Mouse (Mus musculus) fat pad, adult 2 months (tissue): ENCODE measurements around the gene 1810049J17Rik.

Experiments used
- DNase-seq: peaks from one replicate; pipeline ENCODE4 v3.0.0-alpha.2; 2011; ENCODE audit warnings: low read depth, low spot score; ENCODE audit errors: extremely low read depth

The 1810049J17Rik gene

DNA sequence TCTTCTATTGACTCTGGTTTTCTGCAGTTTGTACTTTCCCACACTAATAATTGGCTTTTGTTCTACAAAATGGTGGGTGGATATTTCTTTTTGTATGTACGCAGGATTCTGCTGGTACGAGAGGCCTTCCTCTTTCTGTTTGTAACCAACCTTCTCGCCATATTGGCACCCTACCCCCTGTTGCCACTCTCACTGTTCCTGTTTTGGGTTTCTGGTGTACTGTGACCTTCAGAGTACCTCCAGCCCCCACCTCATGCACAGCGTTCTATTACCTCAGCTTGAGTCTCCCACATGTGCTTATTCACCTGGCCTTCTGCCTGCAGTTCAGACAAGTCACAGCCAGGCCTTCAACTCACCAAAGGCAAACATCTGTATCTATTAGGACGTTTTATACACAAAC is 28.1 kb upstream of the 1810049J17Rik start:
- no peak for DNase-seq

DNA sequence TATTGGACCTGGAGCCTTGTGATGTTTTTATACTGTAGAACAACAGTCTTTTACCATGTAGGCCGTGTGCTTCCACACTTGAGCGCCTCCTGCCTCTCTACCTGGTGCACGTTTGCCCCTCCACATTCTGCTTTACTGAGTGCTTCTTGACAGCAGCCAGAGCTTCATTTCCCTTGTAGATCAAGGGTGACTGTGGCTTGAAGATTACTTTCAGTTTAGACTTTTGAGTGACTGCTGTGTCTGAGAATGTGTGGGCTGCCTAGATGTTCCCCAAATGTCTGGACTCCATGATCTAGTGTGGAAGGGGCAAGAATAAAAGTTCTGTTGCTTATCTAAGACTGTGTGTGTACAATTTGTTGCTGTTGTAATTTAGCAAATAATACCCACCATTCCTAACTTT is 27.3 kb upstream of the 1810049J17Rik start:
- DNase-seq = no peak

DNA sequence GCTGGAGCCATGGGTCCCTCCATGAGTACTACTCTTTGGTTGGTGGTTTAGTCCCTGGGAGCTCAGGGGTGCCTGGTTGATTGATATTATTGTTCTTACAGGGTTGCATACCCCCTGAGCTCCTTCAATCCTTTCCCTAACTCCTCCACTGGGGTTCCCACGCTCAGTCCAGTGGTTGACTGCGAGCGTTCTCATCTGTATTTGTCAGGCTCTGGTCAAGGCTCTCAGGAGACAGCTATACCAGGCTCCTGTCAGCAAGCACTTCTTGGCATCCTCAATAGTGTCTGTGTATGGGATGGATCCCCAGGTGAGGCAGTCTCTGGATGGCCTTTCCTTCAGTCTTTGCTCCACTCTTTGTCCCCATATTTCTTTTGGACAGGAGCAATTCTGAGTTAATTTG is 25.2 kb upstream of the 1810049J17Rik start:
- DNase-seq = no peak

DNA sequence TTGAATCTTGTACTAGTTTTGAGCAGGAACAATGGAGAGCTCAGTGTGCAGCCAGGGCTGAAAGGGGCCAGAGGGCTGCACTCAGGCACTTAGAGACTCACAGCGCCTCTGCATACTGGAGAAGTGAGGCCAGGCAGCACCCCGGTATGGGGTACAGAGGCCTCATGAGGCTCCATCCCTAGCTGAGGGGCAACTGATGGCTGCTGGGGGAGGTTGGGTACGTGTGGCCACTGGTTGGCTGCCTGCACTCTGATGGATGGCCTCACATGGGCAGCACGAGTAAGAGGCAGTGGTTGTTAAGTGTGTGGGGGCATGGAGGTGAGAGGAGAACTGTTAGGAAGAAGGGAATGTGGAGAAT is 19.7 kb upstream of the 1810049J17Rik start:
- DNase-seq = no peak

DNA sequence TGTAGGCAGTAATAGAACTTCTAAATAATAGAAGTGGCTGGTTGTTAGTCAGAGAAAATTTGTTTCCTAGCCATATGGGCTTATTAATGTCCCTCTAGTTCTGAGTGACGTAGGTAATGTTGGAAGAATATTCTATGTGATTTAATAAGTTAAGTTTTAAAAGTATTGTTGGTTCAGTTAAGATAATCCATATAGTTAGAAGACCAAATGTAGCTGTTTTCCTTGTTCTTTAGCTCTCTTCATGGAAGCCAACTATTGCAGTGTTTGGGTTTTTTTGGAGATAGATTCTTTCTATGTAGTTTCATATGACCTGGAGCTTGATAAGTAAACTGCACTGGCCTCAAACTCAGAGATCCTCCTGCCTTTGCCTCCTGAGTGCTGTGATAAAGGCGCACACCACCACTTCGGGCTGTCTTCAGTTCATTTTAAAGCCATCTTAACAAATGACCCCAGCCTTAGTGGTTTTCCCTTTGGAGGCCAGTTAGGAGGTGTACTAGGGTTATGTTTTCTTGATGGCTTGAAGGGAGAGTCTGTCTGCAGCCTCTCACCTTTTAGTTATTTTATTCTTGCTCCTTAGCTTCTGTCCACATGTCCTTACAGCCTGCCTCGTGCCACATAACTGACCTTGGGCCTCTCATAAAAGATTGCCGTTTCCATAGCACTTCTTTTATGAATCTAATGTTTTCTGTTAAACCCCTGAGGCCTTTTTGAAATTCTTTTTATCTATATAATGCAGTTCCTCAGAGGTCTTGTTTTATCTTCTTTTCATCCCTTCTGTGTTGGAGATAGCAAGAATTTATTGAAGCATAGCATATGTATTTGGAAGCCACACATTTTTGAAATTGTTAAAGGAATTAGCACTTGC is 19.1 kb upstream of the 1810049J17Rik start:
- no peak for DNase-seq

DNA sequence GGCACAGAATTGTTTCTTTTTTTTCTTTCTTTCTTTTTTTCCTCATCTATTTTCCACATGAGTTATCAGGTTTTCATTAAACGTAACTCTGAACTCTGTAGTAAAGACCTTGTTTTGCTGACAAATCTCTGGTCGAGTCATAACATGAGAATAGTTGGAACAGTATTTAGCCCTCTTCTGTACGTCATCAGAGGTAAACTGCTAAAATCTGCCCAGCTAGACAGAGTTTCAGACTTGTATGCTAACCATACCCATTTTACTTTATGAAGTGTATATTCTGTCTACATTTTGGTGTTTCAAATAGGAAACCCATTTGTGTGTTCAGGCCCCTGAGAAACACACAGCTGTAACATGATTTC is 16.1 kb upstream of the 1810049J17Rik start:
- no peak for DNase-seq

DNA sequence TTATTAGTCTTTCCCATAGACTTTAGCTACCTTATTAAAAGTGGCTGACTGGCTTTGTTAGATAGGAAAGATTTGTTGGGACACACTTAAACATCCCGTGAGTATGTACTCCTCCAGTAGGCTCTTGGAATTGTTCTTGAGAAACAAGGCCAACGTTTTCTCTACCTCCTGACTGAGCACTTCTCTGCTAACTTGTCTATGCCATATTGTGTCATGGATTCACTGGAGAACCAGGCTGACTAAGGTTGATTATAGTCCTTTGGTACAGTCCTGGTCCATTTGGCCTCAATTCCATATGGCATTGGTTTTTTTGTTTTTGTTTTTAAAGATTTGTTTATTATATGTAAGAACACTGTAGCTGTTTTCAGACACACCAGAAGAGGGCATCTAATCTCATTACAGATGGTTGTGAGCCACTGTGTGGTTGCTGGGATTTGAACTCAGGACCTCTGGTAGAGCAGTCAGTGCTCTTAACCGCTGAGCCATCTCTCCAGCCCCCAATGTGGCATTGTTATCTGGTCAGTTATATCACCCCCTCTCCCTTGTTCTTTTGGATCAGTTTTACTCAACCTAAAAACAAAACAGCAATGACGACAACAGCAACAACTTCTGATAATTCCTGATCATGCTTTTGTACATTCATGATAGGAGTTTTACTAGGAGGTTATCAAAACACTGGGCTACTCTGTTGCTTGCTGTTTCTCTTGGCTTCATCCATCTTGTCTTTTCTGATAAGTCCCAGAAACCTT is 15.5 kb upstream of the 1810049J17Rik start:
- DNase-seq = no peak

DNA sequence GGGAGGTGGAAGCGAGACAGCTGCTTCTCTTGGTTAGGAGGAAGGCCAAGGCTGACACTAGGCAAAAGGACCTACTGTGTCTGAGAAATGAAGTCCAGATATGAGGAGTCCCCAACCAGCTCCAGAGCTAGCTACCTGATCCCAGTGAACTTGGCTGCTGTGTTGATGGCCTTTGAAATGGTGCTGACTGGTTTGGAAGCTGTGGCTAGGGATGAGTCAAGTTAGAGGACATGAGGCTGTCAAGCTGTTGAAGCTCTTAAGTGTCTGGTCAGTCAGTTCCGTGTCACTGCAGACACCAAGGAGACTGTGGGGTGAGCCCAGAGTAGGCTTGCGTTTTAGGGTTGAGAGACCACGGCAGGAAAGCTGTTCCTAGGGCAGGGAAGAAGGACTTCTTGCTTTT is 12.7 kb upstream of the 1810049J17Rik start:
- no peak for DNase-seq

DNA sequence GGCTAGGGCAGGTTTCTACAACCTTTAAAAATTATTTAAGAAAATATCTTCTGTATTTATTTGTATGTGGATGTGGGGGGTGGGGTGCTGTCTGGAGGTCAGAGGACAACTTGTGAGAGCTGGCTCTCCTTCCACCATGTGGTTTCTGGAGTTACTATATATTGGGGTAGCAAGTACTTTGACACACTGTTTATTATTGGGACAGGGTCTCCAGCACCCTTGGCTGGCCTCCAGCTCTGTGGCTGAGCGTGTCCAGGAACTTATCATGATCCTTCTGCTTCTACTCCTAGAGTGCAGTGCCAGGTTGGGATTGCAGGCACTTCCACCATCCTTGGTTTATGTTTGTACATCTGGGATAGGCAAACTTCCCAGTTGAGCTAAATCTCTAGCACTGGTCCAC is 9.6 kb upstream of the 1810049J17Rik start:
- DNase-seq = no peak

DNA sequence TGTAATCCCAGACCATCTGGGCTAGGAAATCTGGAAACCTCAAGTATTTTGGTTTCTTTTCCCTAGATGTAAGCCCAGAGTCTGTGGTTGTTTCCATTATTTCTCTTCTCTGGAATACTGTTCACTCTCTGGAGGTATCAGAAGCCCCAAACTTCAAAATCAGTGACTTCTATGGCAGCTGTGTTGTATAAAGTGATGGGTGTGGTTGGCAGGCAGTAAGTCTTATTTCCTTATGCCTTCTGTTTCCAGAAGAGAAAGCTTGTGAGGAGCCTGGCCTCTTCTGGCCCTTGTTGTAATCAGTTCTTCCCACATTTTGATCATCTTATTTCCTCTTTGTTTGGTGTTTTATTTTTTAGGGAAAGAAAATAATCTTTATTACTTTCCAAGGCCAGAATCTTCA is 9.2 kb upstream of the 1810049J17Rik start:
- DNase-seq = no peak

DNA sequence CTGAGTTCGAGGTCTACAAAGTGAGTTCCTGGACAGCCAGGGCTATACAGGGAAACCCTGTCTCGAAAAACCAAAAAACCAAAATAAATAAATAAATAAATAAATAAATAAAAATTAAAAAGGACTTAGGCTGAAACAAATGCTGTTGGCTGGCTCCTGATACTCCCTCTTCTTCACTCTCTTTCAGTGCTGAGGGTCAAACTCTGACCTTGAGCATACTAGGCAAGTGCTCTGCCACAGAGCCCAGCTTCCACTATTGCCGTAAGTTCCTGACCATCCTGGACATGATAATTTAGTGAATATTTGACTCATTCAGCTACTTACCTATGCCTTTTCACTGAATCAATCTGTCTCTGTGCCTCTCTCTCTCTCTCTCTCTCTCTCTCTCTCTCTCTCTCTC is 8.7 kb upstream of the 1810049J17Rik start:
- no peak for DNase-seq

DNA sequence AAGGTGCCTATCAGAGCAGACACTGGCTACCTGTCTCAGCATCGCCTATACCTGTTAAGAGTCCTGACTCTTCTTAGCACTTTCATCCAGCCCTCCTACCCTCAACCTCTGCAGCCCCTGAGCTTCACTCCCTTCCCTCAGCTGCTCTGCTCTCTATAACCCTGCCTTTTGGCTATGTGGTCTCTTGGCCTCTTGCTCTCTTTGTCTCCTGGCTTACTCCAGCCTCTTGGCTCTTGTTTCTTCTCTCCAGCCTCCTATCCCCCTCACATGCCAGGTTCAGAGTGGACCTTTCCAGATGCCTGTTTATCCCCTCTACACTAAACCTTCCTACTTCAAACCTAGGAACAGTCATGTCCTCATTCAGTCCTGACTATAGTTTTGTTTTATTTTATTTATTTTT is 2.6 kb upstream of the 1810049J17Rik start:
- DNase-seq = no peak

DNA sequence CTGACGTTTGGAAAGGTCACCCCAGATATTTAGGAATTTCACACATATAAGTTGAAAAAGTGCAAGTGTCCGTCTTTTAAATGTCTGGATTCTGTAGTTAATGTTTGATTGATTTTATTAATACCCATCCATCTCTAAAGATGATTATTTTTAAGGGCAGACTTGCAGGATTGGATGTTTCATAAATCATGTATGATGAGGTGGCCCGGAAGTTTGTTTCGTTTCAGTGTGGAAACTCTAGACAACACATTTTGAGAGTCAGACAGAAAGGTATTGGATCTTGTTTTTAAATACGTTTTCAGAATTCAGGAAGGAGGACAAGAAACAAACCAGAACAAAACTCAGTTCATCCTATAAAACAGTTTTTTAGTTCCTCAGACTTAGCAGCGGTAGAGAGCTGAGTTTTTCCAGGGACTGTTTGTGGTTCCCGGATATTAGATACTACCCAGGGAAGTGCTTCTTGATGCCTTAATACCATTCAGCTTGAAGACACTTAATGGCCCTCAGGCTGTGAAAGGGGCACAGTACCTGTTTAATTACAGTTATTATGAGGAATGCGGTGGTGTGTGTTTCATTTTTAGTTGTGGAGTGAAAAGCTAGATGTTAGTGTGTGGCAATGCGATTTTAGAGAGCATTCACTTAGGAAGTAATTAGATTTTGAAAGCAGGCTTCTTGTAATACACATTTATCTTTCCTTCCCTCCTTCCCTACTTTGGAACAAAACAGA is 1.1 kb upstream of the 1810049J17Rik start:
- DNase-seq = no peak

DNA sequence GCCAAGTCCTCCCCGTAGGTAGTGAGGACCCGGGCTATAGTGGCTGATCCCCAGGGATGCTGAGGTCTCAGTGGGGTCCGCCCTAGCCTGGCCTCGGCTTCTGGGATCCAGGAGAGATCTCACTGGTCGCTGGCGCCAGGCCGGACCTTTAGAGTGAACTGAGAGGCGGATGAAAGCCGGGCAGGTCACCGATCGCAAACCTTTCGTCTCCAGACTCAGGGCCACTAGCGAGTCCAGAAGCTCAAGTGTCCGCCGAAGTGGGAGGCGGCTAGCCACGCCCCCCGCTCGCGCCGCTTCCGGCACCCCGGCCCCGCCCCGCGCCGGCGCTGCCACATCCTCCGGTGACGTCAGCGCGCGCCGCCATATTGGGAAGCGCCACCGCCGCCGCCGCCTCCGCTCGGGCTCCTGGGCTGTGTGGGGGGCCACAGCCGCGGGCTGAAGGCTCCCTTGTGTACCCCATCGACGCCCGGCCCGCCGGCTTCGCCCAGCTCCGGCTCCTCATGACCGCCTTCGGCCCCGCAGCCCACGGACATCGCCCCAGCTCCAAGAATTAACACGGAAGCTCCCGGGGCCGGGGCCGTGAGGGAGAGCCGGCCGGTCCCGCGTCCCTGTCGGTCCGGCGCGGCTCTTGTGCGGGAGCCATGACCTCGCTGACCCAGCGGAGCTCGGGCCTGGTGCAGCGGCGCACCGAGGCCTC is 460 bp downstream of the 1810049J17Rik start, which contains the start of gene Golph3:
Golph3 (plus strand) TSS at position 360 of the 697 bp plus-strand sequence.
- no peak for DNase-seq

DNA sequence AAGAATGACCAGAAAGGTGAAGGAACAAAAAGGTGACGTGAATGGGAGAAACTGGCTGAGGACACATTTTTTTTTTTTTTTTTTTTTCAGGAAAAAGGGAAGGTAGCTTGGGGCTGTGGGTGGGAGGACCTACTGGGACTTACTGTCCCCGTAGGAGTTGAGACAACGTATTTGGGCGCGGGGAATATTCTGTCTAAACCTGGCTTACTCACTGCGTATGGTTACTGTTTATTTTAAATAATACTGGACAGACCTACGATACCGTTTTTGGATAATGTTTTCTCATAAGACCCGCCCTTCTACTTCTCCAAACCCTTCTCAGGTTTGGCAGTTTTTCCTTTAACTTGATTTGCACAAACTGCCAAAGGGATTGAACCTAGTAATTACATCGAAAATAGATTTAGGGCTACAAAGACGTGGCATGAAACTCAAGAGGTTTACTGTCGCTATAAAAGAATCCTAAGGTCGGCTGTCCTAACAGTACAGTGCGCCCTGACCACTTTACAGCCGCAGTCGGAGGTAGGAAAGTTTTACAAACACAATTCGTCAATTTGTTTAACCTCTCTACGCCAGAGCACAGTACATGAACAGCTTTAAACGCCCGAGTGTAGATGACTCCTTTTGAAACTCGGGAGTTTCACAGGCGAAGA is 1.1 kb downstream of the 1810049J17Rik start:
- DNase-seq = no peak

DNA sequence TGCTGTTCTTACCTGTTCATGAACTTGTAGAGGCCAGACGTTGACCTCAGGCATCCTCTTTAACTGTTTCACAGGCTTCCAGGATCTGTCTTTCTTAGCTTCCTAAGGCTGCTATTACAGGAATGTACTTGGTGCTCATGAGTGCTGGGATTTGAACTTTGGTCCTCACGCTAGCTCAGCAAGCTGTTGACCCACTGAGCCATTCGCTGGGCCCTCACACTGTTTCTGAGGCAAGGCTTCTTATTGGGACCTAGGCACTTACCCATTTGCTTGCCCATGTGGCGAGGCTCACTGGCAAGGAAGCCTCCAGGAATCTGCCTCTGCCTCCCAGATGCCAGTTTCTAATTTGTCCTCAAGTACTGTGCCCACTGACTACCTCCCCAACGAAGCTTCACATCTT is 1.8 kb downstream of the 1810049J17Rik start:
- DNase-seq = no peak

DNA sequence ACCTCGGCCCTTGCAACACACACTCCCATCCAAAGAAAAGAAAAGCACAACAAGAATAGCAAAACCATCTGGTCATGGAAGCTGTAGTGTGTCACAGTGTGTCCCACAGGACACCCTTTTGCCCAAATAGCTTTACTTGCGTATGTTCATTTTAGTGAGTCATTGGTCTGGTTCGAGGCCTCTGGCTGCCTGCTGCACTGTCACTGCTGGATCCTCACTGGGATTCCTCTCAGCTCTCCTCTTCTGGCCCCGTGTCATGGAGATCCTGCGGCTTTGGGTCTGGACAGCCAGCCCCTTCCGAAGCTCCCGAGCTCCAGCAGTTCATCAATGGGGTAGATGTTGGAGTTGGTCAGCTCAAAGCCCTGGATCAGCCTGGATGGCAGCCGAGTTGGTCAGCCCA is 3.2 kb downstream of the 1810049J17Rik start:
- DNase-seq = no peak

DNA sequence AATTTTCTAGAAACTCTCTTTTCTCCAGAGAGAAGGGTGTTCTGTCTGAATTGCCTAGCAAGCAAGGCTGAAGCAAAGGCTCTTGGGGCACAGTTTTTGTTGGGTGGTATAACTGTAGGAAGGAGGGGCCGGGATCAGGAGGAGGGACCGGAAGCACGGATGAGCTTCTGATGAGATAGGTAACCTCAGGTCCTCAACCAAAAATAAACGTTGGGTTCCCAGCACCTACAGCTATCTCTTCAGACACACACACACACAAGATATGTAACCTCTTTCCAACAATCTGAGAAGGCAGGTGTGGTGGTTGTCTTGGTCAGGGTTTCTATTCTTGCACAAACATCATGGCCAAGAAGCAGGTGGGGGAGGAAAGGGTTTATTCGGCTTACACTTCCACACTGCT is 4.4 kb downstream of the 1810049J17Rik start:
- DNase-seq = no peak

DNA sequence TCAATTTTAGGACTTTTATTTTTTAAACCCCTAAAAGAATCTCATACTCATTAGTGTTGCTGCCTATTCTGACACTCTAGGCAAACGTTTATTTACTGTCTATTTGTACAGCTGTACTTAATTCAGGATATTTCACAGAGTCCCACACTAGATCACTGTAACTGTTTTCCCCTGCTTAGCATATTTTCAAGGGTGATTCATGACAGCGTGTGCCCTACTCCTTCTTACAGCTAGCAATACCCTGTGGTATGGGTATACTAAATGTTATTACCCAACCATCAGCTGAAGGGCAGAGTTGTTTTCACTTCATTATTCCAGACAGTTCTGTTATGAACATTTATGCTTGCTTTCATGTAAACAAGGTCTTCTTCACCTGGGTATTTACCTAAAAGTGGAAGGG is 5.7 kb downstream of the 1810049J17Rik start:
- no peak for DNase-seq

DNA sequence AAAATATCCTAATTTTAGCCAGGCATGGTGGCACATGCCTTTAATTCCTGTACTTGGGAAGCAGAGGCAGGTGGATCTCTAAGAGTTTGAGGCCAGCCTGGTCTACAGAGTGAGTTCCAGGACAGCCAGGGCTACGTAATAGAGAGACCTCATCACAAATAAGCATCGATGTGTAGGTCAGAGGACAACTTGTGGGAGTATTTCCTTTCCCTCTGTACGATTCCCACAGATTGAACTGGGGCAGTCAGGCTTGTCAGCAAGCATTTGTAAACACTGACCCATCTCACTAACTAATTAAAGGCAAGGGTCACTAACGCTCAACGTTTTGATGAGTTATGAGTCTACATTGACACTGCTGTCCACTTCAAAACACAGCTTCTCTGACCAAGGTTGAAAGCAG is 7.1 kb downstream of the 1810049J17Rik start:
- DNase-seq = no peak

DNA sequence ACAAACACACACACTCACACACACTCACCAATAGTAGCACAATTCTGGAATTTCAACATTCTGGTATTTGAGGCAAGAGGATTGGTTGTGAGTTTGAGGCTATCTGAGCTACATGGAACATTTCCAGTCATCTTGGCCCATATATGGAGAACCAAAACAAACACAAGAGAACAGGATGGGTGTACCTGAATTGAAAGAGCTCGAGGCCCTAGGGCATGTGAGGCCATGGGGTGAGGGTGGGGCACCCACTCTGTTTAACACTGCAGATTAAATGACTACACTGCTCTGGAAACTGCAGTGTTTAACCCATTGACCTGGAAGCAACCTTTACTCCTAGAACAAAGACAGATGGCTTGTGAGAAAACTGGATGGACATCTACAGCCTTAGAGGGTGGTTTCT is 8.4 kb downstream of the 1810049J17Rik start:
- no peak for DNase-seq
